Mouse (Mus musculus) thymus, postnatal 0 days (tissue): ENCODE measurements around the gene Zfp281. TPM values are rescaled to one million over a fixed set of nuclear protein-coding genes. Genes with fewer than 3 reads are reported as not detected.

Experiments
- DNase-seq: peaks from one replicate; pipeline ENCODE4 v3.0.0-alpha.2; 2015; ENCODE audit warnings: low spot score
- polyA plus RNA-seq: library from polyadenylated mRNA; unstranded; fragments of >200 nt; fragmentation: Nextera tagmentation; extraction: Ambion mirVana; gene quantifications from 2 replicates; pipeline ENCODE4 v1.2.1, GENCODE M21; 2015

Zfp281 gene
- polyA plus RNA-seq, 1 experiment from 2014 or later = 19.5 TPM

DNA sequence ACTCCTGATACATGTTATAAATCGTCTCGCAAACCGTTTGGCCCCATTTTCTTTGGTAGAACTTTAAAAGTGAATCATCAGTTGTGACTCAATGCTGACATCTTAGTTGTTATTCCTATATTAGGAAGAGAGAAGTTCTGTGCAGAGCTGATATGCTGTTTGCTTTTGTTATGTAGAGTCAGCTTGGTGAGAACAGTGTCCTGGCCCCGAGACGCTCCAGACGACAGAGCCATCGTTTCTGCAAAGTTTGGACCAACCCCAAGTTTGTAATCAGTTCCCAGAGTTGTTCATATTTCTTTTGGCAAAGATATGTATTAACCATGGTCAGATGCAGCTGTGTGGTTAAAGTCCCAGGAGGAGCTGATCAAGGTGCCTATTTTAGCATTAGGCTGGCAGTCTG lies 31.9 kb downstream of the Zfp281 start:
- DNase-seq = no peak

DNA sequence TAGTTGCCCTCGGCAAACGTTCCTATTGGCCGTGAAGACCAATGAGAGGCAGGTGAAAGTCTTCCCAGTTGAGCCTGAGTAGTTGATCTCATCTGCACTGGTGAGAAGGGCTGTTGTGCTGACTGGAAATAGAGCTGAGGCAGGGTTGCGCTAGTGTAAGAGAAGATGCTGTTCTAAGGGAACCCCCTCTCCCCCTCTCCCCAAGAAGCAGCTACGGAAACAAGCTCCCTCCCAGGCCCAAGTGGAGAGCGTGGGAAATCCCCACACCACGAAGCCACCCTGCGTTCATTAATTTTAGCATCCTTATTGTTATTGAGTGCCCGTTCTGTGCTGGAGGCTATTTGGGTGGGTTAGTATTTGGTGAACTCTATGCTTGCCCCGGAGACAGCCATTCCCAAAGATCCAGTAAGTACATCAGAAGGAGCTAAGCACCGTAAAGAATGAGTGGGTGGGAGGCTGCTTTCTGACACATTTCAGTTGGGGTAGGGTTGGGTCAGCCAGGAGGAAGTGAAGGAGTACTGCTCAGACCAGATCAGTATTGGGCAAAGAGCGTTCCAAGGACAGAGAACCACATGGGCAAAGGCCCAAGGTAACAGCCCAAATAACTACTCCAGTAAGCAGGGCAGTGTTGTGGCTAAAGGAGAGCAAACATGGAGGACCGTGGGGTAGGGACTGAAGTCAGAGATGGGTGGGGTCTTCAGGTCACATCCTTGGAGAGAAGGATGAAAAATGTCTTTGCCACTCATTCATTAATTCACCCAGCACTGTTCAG lies 33.9 kb downstream of the Zfp281 start:
- no peak for DNase-seq

DNA sequence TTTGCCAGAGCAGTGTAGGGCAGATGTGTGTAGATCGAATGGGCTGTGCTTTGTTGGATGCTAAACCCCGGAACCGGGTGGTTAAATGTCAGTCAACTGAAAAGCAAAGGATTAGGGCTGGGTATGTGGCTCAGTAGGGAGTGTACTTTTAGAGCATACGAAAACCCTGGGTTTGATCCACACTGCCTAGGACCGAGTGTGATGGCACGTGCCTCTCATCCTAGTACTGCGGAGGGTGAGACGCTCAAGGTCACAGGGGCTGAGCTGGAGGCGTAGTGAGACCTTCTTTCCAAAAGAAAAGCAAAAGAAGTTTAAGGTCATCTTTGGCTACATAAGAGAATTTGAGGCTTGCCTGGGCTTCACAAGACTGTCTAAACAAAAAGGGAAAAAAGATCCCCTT lies 34.6 kb downstream of the Zfp281 start:
- DNase-seq = no peak

DNA sequence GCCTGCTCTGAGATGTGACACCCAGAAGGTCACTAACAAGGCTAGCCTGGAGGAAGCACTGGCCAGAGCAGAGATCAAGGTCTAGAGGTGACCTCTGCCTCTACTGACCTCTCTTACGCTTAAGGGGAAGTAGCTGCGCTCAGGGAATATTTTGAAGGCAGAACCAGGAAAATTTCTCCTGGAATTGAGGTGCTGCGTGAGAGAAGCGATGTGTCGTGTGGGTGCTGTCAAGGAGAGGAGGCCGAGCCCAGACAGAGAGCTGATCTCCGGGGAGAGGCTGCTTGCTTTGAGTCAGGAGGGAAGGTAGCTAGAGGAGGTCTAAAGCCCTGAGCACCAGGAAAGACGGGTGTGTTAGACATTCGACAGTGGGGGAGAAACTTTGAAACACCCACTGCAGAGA lies 35.2 kb downstream of the Zfp281 start:
- no peak for DNase-seq

DNA sequence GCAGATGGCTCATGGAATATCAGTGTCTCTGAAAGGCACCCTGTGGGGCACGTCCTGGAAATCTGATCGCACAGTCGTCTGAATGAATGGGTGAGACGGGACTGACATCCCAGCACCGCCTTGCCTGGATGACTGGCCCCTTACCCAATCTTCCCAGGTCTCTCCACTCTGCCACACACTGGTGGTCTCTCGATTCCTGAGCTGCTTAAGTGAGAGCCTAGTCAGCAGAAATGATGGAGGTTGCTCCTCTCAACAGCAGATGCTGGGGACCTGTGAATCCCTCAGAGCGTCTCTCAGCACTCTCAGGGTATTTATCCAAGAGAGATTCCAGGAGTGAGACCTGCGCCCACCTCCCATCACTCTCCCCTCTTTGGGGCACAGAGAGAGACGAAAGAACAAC lies 36.8 kb downstream of the Zfp281 start:
- DNase-seq = no peak

DNA sequence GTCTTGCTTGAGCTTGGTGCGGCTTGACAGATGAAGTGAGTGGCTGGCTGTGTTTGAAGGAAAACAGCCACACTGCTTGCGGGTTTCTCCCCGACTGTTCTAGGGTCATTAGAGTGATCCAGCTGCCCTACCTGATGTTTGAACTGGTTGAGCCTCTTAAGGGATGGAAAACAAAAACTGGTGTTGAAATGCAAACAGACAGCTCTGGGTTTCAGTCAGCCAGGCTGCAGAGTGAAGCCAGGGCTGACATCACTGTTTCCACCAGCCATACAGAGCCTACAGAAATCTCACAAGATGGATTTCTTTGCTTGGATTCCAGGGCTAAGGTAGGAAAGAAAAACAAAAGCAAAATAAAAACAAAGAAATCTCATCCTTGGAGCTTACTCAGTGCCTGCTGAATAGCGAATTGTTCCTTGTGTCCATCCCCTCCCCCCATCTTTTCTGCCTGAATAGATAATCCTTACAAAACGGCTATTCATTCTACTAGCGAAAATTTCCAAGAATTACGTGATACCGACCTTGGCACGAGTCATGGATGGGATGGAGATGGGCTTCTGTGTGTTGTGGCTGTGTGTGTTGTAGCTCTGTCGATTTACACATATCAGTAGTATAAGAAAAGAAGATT lies 37.4 kb downstream of the Zfp281 start:
- DNase-seq = no peak

DNA sequence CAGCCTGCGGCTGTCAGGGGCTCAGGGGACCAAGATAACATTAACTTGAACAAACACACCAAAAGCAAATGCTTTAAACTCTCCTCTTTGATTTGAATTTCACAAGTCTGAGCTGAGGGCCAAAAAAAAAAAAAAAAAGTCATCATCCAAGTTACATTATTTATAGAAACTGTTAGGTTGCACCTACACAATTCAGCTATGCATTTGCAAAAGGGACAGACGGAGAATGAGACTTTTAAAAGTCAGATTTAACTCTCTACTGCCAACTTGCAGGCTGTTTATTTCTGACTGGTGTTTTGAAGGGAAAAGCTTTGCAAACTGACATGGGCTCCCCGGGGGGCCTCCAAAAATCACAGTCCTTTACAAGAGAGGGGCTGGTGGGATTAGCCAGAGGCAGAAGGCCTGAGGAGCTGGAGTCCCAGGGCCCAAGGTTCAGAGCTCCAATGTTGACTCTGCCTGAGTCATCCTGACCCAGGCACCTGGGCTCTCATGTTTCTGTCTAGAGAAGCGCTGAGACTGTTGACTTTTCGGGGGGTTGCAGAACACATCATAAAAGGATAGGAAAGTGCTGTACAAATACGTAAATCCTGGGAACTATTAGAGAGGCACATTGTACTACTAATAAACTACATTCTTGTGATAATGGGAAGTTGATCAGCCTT lies 40.4 kb downstream of the Zfp281 start:
- DNase-seq = no peak

DNA sequence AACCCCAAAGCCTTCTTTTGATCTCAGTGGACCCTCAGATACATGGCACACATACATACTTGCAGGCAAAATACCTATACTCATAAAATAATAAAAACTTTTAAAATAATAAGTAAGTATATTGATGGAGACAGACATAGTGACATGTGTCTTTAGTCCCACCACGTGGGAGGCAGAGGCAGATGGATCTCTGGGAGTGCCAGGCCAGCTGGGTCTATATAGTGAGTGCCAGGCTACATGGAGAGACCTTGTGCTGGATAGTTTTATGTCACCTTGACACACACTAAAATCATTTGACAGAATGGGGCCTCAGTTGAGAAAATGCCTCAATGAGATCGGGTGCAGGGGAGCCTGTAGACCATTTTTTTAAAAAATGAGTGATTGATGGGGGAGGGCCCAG lies 41.8 kb downstream of the Zfp281 start:
- DNase-seq = no peak

DNA sequence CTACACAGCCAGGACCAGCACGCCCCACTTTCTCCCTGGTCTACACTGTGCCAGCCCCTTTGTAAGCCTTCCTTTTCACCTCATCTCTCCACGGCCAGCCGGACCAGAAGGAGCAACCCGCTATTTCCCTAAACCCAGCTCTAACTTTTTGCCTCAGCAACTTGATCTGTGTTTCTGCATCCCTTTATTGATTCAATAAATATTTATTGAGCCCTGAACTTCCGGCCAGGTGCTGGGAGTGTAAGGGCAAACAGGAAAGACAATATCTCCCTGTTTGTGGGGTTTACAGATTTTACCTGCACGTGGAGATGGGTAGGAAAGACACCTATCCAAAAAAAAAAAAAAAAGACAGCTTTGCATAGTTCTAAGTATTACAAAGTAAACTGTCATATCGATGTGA lies 45.2 kb downstream of the Zfp281 start:
- DNase-seq = no peak

DNA sequence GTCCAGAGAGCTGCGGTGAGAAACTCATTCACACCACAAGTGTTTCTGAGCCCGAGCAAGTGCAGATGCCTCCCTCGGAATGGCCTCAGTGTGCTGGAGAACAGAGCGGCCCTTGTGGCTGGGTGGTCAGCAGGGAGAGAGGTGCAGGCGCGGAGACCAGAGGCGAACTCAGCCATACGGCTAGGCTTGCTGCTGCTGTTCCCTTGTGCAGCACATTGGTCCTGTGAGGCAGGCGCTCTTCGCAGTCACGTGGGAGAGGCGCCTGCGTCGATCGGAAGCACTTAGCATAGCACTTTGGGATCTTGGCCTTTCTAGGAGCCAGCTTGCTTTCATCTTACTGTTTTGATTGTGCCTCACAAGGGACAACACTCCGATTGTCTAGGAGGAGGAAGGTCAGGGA lies 45.7 kb downstream of the Zfp281 start:
- no peak for DNase-seq

DNA sequence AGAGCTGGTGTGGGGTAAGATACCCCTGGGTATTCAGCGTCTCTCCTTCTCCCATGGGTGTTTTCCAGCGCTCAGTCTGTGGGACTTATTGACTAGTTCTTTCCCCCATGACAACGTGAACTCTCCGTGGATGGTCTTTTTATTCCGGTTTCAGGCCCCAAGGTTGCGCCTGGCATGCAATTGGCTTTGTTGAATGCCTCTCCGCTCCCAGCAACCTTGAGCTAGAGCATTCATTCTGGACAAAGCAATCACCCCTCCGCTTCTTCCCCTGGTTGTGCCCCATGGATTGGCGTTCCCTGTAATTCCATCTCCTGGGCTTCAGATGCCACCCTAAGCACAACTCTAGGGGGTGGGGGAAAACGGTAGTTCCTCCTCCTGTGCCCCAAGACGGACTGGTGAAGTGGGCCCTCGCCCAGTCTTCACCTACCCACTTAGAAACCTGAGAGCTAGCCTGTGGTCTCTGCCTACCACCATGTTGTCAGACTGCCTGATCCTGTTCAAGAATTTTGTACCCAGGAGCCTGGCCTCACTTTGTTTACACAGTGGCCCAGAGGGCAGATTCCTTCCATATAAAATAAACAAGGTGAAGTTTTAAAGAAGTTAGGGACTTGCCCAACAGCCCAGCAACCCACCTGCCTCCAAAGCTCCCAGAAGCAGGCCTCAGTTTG lies 47.2 kb downstream of the Zfp281 start:
- DNase-seq = no peak

DNA sequence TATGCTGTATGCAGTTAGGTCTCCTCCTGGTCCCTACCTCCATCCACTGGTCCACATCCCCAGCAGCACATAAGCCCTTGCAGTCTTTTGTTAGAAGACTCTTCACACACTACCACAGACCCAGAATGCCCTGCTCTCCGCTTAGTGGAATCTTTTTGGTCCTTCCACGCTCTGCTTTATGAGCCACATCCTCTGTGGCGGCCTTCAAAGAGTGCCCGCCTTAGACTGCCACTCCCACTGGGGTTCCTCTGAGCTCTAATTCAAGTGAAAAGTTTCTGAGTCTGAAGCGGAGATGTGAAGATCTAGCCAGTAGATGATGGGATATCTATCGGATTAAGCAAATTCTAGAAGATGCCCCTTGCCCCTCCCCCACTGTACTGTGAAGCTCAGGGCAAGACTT lies 47.9 kb downstream of the Zfp281 start:
- peak; percentile 85 for DNase-seq

DNA sequence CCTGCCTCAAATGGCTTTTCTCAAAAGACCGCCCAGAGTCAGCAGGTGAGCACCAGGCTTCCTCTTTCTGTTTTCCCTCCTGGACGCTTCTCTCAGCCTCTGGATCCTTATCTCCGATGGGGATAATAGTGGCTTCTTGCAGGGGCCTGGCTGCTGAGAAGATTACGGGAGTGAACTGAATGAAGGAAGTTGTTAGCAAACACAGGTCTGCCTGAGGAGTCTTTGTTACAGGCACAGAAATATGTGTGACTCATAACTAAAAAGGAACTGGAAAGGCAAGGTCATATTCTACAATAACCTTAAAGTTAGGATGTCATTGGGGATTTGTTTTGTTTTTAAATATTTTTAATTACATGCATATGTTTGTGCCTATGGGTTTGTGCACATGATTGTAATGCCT lies 48.6 kb downstream of the Zfp281 start:
- no peak for DNase-seq

DNA sequence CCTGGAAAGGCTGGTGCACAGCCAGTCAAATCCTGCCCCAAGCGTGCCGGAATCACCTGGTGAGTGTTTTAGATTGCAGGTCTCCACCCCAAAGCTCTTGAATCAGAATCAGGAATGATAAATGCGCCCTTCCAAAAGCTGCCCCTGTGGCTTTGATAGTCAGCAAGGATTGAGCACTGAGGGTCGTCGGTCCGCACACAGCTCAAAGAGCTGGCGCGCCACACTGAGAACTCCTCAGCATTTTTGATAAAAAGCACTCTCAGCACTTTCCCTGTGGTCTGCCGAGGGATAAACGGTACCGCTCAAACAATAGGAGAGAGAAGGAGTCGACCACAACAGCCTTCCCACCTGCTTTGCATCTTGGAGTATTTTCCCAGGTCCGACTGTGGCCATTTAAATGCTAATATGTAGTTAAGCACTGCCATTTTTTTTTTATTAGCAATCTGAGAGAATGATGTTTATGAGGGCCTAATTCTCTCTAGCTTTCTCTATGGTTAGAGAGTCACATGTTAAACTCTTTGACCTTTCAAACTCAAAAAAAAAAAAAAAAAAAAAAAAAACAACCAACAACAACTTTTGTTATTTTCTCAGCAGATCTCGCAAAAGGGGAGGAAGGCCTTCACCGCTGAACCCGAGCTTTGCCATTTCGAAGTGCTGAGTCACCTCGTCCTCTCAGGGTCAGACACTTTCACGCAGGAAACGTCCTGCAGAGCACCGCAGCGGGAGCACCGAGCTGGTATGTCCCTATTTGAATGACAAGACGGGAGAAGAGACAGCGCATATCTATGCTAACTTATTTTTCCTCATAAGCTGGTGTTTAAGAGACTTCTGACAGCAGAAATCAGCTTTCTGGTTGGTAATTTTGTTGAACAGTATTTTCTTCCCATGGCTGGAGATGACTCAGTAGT lies 50.1 kb downstream of the Zfp281 start:
- DNase-seq = no peak

DNA sequence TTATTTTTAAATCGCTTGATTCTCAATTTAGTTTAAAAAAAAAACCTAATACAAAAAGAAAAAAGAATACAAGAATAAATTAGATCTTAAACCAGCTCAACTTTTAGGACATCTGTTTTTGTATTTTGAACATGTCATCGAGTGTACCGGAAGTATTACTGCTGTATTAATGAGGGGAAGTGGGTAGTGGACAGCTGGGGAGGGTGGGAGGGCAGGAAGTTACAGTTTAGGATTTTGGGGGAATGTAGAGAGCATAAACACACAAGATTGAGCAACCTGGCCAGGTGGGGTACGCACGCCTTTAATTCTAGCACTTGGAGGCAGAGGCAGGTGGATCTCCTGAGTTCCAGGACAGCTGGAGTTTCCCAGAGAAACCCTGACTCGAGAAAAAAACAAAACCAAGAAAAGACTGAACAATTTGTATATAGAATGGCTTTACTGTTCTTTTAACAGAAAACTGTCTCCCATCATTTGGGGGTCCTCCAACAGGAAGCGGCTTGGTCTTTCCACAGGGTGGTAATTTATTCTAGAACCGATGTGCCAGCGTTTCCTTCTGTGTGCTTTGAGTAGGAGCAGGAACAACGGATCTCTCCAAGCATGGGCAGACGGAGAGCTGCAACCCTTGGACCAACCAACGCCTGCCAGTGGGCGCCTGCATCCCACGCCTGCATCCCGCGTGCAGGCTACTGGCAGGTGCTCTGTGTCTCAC lies 51.2 kb downstream of the Zfp281 start:
- no peak for DNase-seq

DNA sequence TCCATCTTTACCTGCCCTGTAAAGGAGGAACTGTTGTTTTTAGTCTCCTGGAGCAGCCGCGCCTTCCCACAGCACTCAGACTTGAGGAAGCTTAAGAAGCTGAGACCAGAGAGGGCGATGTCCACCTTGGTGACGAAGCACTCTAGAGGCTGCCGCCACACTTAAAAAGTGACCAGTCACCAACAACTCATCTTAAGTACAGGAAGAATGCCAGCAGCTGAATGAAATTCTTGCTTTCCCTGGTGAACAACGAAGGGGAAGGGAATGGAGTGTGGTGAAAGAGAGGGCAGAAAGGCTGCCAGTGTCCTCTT lies 51.7 kb downstream of the Zfp281 start:
- no peak for DNase-seq

DNA sequence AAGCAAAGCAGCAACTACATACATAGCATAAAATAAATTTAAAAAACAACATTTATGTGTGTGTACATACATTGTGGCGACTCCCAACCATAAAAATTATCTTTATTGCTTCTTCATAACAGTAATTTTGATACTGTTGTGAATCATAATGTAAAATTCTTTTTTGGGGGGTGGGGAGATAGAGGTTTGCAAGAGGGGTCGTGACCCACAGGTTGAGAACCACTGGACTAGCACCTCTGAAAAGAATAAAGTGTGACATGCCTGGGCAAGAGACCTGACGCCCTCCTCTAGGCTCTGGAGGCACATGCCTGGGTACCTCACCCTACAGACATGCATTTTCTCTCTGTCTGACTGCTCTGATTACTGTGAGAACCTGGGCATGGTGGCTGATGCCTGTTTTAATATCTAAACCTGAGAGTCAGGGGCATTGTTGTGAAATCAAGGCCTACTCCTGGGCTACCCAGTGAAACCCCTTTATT lies 53.2 kb downstream of the Zfp281 start:
- DNase-seq = no peak

DNA sequence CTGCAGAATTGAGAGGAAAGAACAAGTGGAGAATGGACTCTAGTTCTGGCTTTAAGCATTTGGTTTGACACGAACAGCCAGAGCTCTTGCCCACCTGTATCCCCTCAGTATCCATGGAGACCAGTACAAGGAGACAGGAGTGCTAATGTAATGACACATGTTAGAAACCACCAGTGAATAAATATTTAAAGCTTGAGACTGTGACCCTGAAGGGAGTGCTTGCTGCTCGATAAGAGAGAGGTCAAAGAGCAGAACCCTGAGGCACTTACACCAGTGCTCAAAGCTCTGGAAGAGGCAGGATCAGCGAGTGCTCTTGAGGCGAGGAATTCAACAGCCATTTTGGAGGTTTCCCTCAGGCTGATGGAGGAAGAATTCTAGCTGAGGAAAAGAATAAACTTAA lies 54.1 kb downstream of the Zfp281 start:
- no peak for DNase-seq
